Mouse (Mus musculus) gastrocnemius, adult 2 months (tissue): ENCODE measurements around the gene Rabep1. TPM values are rescaled to one million over a fixed set of nuclear protein-coding genes. Genes with fewer than 3 reads are reported as not detected.
"Not testable (repeated sequence)": the region's sequence is repeated elsewhere in the genome, so short reads cannot be mapped to it uniquely, and the experiment has no call there.

Experiments used
- DNase-seq: peaks from one replicate; pipeline ENCODE4 v3.0.0; 2022
- H3K27ac ChIP-seq: fragments of 200-600 bp; 2 replicates; pipeline ENCODE4 v1.8.1; 2022; ENCODE audit warnings: mild to moderate bottlenecking
- H3K4me3 ChIP-seq: fragments of 200-600 bp; 2 replicates; pipeline ENCODE4 v1.8.1; 2022; ENCODE audit warnings: mild to moderate bottlenecking, moderate library complexity
- CTCF ChIP-seq: fragments of 200-600 bp; IDR thresholded peaks from 2 replicates; pipeline ENCODE4 v1.8.1; 2022; ENCODE audit warnings: antibody characterized with exemption, mild to moderate bottlenecking, moderate library complexity
- intact Hi-C: fragments of 180-260 bp; cut with DNase I; formaldehyde crosslinking; loops from one replicate; pipeline ENCODE4 v1.15.1; 2025
- total RNA-seq, 2 experiments: library from RNA; stranded (reverse); gene quantifications; 2 replicates each; pipeline ENCODE4 v1.2.3; 2021

Gene Rabep1
- total RNA-seq, 2 experiments from 2014 or later, result 37.2 to 37.8 TPM

- intact Hi-C loops, result no loop called here
- H3K4me3 ChIP-seq, result no peak overlapping the region
- H3K27ac ChIP-seq, result no peak overlapping the region
- no peak for DNase-seq
- TF ChIP-seq CTCF, result no peak
Measured at GRCm38 (mm10) chr11:70838610-70839009, 6.0 kb upstream of the Rabep1 start.

- Histone ChIP-seq H3K27ac (no peak overlapping the region), H3K4me3 (no peak overlapping the region)
Measured at GRCm38 (mm10) chr11:70842983-70843382, 1.6 kb upstream of the Rabep1 start.

DNA sequence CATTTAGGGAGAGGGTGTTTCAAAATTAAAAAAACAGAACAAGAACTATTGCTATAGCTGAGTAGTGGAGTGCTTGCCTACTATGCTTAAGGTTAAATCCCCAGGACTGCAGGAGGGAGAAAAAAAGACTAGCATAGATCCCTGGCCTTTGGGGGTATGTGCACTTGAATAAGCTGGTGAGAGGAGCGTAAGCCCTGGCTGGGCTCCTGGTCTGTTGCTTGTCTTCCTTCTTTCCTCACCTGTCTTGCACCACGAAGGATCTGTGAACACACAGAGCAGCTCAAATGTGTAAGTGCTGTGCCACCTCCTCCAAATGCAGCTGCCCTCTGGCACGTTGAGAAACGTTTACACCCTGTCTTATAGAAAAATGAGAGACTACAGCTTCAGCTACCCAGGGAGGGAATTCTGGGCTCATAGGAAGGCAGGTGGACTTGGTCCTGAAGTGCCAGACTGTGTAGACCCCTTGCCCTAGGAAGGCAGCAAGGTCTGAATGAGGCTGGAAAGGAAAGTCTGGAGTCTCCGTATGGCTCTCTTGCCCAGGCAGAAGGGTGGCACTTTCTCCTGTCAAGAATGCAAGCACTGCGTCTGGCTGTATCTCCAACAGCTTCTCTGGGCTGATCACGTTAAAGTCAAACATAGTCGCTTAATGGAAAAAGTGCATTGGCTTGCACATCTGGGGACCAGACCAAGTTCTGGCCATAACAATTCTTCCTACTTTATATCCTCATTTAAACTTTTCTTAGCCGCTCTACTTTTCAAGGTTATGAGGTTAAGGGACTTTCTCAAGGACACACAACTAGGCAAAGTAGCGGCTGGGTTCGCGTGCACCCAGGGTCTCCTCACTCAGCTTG is 652 bp upstream of the Rabep1 start:
- no peak for DNase-seq

More at GRCm38 (mm10) chr11:70842983-70843382, 1.6 kb upstream of the Rabep1 start:
- no peak for DNase-seq
- no peak for TF ChIP-seq CTCF
- intact Hi-C loops, result no loop called here

GRCm38 (mm10) chr11:70845457-70845978 is 940 bp downstream of the Rabep1 start:
- no peak for TF ChIP-seq CTCF
- intact Hi-C loops, result no loop called here
- Histone ChIP-seq H3K27ac (peak overlapping the region; percentile 93), H3K4me3 (peak overlapping the region; percentile 95)
- DNase-seq, result no peak

More for the DNA sequence above, 652 bp upstream of the Rabep1 start:
- Histone ChIP-seq H3K27ac (peak overlapping the region; percentile 93), H3K4me3 (peak overlapping the region; percentile 95)
- intact Hi-C loops, result no loop called here
- TF ChIP-seq CTCF, result no peak

DNA sequence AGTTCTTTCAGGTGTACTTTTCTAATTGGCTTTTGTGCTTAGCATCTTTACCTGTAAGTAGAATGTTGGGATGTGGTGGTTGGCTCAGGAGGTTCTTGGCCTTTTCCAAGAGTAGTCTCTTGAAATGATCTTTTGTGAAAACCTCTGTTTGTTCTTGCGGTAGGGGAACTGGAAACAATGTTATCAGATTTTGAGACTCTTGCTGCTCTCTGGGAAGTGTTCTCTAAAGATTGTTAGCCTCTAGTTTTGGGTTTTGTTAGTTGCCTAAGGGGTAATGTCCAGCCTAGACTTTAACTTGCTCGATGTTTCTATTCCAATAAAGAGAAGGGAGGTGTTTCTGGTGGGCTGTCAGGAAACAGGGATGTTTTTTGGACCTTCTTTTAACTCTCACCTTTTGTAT is 1.5 kb downstream of the Rabep1 start:
- no peak for DNase-seq
- peak overlapping the region; percentile 93; the same call in 1 of the 2 replicates for H3K27ac ChIP-seq
- TF ChIP-seq CTCF, result no peak
- intact Hi-C loops, result no loop called here
- H3K4me3 ChIP-seq, result peak overlapping the region; percentile 95

GRCm38 (mm10) chr11:70860371-70860770 is 15.8 kb downstream of the Rabep1 start:
- TF ChIP-seq CTCF, result no peak
- no peak overlapping the region for H3K4me3 ChIP-seq

DNA sequence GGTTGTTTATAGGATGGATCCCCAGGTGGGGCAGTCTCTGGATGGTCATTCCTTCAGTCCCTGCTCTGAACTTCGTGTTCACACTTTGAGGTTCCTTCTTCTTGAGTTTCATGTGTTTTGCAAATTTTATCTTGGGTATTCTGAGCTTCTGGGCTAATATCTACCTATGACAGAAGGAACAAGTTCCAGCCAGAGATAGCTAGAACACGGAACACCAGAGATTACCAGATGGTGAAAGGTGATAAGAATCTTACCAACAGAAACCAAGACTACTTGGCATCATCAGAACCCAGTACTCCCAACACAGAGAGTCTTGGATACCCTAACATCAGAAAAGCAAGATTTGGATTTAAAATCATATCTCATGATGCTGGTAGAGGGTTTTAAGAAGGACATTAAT is 18.6 kb downstream of the Rabep1 start:
- intact Hi-C loops, DNase-seq: not testable (repeated sequence)

More at GRCm38 (mm10) chr11:70860371-70860770, 15.8 kb downstream of the Rabep1 start:
- no peak overlapping the region for H3K27ac ChIP-seq
- intact Hi-C loops, result no loop called here
- no peak for DNase-seq

DNA sequence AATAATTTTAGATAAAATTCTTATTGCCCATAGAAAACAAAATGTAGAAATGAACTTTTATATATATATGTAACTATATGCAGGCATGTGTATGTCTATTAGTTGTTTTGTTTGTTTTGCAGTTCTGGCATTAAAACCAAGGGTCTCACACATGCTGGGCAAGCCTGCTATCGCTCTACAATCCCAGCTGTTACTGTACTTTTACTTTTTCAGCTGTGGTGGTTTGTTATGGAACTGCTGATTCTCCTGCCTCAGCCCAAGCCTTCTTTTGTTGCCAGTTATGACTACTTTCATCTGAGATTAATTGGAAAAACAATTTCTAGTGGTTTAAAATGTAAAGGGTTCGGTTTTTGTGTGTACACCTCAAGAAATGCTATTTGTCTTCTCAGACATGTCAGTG is 20.6 kb downstream of the Rabep1 start:
- no peak overlapping the region for H3K27ac ChIP-seq
- intact Hi-C loops, result no loop called here
- H3K4me3 ChIP-seq, result no peak overlapping the region
- no peak for TF ChIP-seq CTCF
- no peak for DNase-seq

More for the DNA sequence above, 18.6 kb downstream of the Rabep1 start:
- H3K4me3 ChIP-seq, H3K27ac ChIP-seq: not testable (repeated sequence)

- no peak overlapping the region for H3K4me3 ChIP-seq
- no peak overlapping the region for H3K27ac ChIP-seq
- no peak for DNase-seq
- intact Hi-C loops, result no loop called here
- no peak for TF ChIP-seq CTCF
Measured at GRCm38 (mm10) chr11:70869263-70869662, 24.7 kb downstream of the Rabep1 start.

DNA sequence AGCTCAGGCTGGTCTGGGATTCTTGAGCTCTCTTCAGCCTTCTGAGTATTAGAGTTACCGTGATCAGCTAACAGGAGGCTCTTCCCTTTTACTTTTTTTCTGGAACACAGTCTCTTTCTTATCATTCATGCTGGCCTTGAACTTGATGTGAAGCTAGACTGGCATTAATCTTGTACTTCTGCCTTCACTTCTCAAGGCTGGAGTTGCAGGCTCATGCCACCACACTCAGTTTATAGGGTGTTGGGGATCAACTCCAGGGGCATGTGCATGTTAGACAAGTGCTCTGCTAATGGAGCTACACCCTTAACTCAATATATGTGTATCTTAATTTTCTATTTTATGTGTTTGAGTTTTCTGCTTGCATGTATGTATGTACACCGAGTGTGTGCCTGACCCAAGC is 25.2 kb downstream of the Rabep1 start:
- no peak for DNase-seq
- no peak for TF ChIP-seq CTCF
- intact Hi-C loops, result no loop called here

GRCm38 (mm10) chr11:70870407-70870806 is 25.8 kb downstream of the Rabep1 start:
- H3K27ac ChIP-seq, result peak overlapping the region; percentile 71
- TF ChIP-seq CTCF, result no peak
- intact Hi-C loops, result no loop called here
- DNase-seq, result peak; percentile 84
- no peak overlapping the region for H3K4me3 ChIP-seq

More for the DNA sequence above, 25.2 kb downstream of the Rabep1 start:
- Histone ChIP-seq H3K27ac (no peak overlapping the region), H3K4me3 (no peak overlapping the region)

GRCm38 (mm10) chr11:70871110-70871509 is 26.5 kb downstream of the Rabep1 start:
- intact Hi-C loops, result no loop called here
- Histone ChIP-seq H3K4me3 (no peak overlapping the region), H3K27ac (peak overlapping the region; percentile 71)
- no peak for DNase-seq
- TF ChIP-seq CTCF, result no peak

DNA sequence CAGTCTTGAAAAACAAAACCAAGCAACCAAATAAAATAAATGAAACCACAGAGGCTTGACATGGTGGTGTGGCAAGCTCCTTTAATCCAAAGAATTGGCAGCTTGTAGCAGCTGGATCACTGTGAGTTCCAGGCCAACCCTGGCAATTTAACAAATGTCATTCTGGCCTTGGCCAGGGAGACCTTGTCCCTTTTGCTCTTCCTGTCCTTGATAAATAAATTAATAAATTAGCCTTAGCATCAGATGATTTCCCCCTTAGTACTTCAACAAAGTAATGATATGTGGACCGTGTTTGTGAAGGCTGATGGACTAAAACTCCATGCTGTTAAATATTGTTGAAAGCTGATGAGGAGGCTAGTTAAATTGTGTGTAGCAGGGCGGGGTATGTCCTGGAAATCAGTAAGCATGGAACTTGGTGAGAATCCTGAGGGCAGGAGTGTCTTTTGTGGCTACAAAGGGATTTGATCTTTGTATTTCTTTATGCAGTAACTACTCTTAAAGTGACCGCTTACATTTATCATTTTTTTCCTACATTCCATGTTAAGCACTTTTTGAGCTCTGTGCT is 27.3 kb downstream of the Rabep1 start:
- TF ChIP-seq CTCF, result no peak
- peak; percentile 26 for DNase-seq
- intact Hi-C loops, result no loop called here
- H3K4me3 ChIP-seq, result no peak overlapping the region
- H3K27ac ChIP-seq, result peak overlapping the region; percentile 71
